ENCODE assay signal across 22 mouse cellular contexts in genomic region chr4:58303862-58304261, GRCm38 (mm10). TPM values are rescaled to one million over a fixed set of nuclear protein-coding genes. Genes with fewer than 3 reads are reported as not detected.
DNase-seq lines count a peak whose midpoint lies in the region; ATAC-seq lines count a peak whose summit lies in the region.
"Had no signal": no experiment of that assay in that cellular context is flagged by ENCODE, and none has a peak within 500 bp of the region (broad histone marks: within the 10 kb centered on the region; RNA-seq: fewer than 3 reads in every experiment).

No protein-coding gene starts in this region.

- peak; percentile 91 to 96 for ATAC-seq in hematopoietic stem cell, adult 5-6 weeks (replicated peaks in 1 of 2; ENCODE audit: insufficient read depth in 1 of 2, low FRiP score in 2 of 2, low TSS enrichment in 1 of 2, low read depth in 1 of 2, poor library complexity in 2 of 2, severe bottlenecking in 2 of 2)
- peak; percentile 91 for ATAC-seq in monocyte, adult 5-6 weeks (replicated peaks; ENCODE audit: insufficient number of reproducible peaks, low FRiP score, low TSS enrichment, poor library complexity, severe bottlenecking)
- ATAC-seq: forebrain, postnatal 0 days; hindbrain, embryonic 16.5 days; intestine, embryonic 15.5 days; midbrain, embryonic 13.5 days had no signal

- peak; percentile 72 for DNase-seq in heart, adult 11 months
- DNase-seq in heart, adult 8-10 months (ENCODE audit: low spot score), result no peak
- DNase-seq in 416B (ENCODE audit: low read depth), result peak; percentile 85
- DNase-seq in urinary bladder, adult 2 months (ENCODE audit: low spot score), result no peak
- DNase-seq in urinary bladder, adult 18-20 months (ENCODE audit: low spot score in 2 of 2), result no peak
- DNase-seq: adrenal gland, postnatal 36 days; cerebellum, adult 11 months; cerebellum, adult 9-11 months; forebrain, postnatal 0 days; gastrocnemius, postnatal 14 days; heart, postnatal 4 days; kidney, adult 9 months; kidney, postnatal 36 days; retina, postnatal 1 day; thymus, adult 2 months had no signal

RNA-seq across cellular contexts. Expression of gene Musk, which starts 18.1 kb away (rescaled TPM):
- total RNA-seq in heart, adult 8-10 months (2022), result under 1 TPM; 0.31 to 0.88 (median 0.50) TPM
- not detected in 2 replicates for total RNA-seq in hematopoietic stem cell, adult 5-6 weeks (2017)
- total RNA-seq in monocyte, adult 5-6 weeks (2017), result not detected in 3 replicates
- 0.65 and 0.86 TPM in 2 replicates for polyA plus RNA-seq in urinary bladder, adult 2 months (2012; rRNA removed)
- polyA plus RNA-seq: heart, embryonic 10.5 days; macrophage; midbrain, embryonic 13.5 days had no signal

Comparison
In these comparisons a context has a peak if more than half of its experiments do, and no peak if none do; other contexts are left out.
1. DNase-seq: peak in heart, adult 11 months (single experiment) and 416B (single experiment); none in heart, adult 8-10 months (single experiment), urinary bladder, adult 2 months (single experiment) and urinary bladder, adult 18-20 months (0 of 2).